Mouse (Mus musculus): Measurements from ENCODE around the gene Peli2. TPM values are rescaled to one million over a fixed set of nuclear protein-coding genes. Genes with fewer than 3 reads are reported as not detected.

Gene Peli2
- polyA plus RNA-seq, 1 experiment from 2014 or later, result 15.8 TPM

- ATAC-seq (ENCODE audit: low read depth), result no peak
- WGBS, result 41% methylated on average over 4 of the region's 4 CpGs
- H3K9ac ChIP-seq (ENCODE audit: low read length), result no peak overlapping the region; the same call in 1 of the 2 replicates
- H3K36me3 ChIP-seq (ENCODE audit: control insufficient read depth, insufficient read depth, low read length), result no peaks in the 10 kb centered on the region
- no peak overlapping the region for H3K4me3 ChIP-seq (ENCODE audit: low read length)
- H3K4me2 ChIP-seq (ENCODE audit: low read depth, low read length), result peak overlapping the region; percentile 10; the same call in 1 of the 2 replicates
- no peaks in the 10 kb centered on the region for H3K27me3 ChIP-seq (ENCODE audit: control insufficient read depth, insufficient read depth, low read depth, low read length)
- peaks cover 48% of the 10 kb centered on the region for H3K4me1 ChIP-seq (replicated peaks; ENCODE audit: control insufficient read depth, insufficient read depth, low read length)
- no peaks in the 10 kb centered on the region for H3K9me3 ChIP-seq (ENCODE audit: control insufficient read depth, low read length)
- H3K27ac ChIP-seq (ENCODE audit: low read length), result peak overlapping the region; percentile 69
Observed at GRCm38 (mm10) chr14:48199506-48199905, 78.9 kb downstream of the Peli2 start.

DNA sequence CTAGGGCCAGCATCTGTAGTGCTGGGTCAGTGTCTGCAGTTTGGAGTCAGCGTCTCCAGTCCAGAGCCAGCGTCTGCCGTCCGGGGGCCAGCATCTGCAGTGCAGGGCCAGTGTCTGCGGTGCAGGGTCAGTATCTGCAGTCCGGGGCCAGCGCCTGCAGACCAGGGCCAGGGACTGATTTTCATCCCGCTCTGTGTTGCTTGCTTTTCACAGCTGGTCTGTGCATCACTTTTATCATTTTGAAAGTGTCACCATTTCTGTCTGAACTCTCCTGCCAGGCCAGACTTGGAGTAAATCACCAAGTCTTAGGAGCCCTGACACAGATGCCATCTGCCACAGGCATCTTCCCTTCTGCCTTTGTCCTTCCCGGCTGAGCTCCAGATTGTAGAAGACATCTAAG is 79.7 kb downstream of the Peli2 start:
- WGBS, result 76% methylated on average over 9 of the region's 9 CpGs
- Histone ChIP-seq H3K9me3 (ENCODE audit: control insufficient read depth, low read length) (no peaks in the 10 kb centered on the region), H3K4me1 (replicated peaks; ENCODE audit: control insufficient read depth, insufficient read depth, low read length) (peaks cover 54% of the 10 kb centered on the region), H3K36me3 (ENCODE audit: control insufficient read depth, insufficient read depth, low read length) (no peaks in the 10 kb centered on the region), H3K4me2 (ENCODE audit: low read depth, low read length) (no peak overlapping the region), H3K27ac (ENCODE audit: low read length) (peak overlapping the region; percentile 69), H3K9ac (ENCODE audit: low read length) (peak overlapping the region; percentile 12; the same call in 1 of the 2 replicates), H3K4me3 (ENCODE audit: low read length) (no peak overlapping the region), H3K27me3 (ENCODE audit: control insufficient read depth, insufficient read depth, low read depth, low read length) (no peaks in the 10 kb centered on the region)
- ATAC-seq (ENCODE audit: low read depth), result no peak

DNA sequence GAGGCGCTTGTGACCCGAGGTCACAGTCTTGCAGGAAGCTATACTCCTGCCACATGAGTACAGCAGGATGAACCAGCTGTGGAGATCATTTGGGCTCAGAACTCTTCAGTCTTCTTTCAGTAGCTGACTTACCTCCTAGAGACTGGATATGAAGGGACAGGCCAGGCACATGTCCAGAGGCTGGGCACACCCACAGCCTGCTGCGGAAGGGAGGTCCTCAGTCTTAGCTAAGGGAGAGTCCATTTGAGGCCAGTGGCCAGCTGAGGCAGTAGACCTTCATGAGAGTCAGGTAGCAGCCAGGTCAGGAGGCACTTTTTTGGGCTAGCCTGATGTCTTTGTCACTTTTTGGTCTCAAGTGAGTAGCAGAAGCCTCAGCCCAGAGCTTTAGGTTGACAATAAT is 80.2 kb downstream of the Peli2 start:
- Histone ChIP-seq H3K27me3 (ENCODE audit: control insufficient read depth, insufficient read depth, low read depth, low read length) (no peaks in the 10 kb centered on the region), H3K4me2 (ENCODE audit: low read depth, low read length) (no peak overlapping the region), H3K9ac (ENCODE audit: low read length) (no peak overlapping the region), H3K27ac (ENCODE audit: low read length) (no peak overlapping the region), H3K36me3 (ENCODE audit: control insufficient read depth, insufficient read depth, low read length) (no peaks in the 10 kb centered on the region), H3K9me3 (ENCODE audit: control insufficient read depth, low read length) (no peaks in the 10 kb centered on the region), H3K4me1 (replicated peaks; ENCODE audit: control insufficient read depth, insufficient read depth, low read length) (peaks cover 54% of the 10 kb centered on the region), H3K4me3 (ENCODE audit: low read length) (no peak overlapping the region)
- WGBS, result 63% methylated on average over 3 of the region's 3 CpGs
- ATAC-seq (ENCODE audit: low read depth), result no peak

DNA sequence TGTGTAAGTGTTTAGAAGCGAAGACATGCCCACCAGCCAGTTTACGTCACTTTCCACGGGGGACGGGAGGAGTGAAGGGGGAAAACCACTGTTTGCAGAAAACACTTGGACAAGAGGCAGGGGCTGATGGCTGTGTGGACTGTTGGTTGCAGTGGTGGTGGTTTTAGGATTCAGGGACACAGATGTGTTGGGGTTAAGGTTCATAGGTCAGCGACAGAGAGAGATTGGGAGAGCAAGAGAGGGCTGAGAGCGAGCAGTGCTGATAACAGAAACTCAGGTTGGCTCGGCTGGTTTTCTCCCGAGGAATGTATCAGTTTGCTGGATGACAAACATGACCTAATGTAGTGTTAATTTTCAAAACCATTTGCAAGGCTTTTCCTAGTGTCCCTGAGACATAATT is 80.8 kb downstream of the Peli2 start:
- H3K4me2 ChIP-seq (ENCODE audit: low read depth, low read length), result no peak overlapping the region
- H3K4me1 ChIP-seq (replicated peaks; ENCODE audit: control insufficient read depth, insufficient read depth, low read length), result peaks cover 58% of the 10 kb centered on the region
- H3K9me3 ChIP-seq (ENCODE audit: control insufficient read depth, low read length), result no peaks in the 10 kb centered on the region
- no peak overlapping the region for H3K27ac ChIP-seq (ENCODE audit: low read length)
- H3K27me3 ChIP-seq (ENCODE audit: control insufficient read depth, insufficient read depth, low read depth, low read length), result no peaks in the 10 kb centered on the region
- H3K4me3 ChIP-seq (ENCODE audit: low read length), result no peak overlapping the region
- no peak overlapping the region for H3K9ac ChIP-seq (ENCODE audit: low read length)
- no peaks in the 10 kb centered on the region for H3K36me3 ChIP-seq (ENCODE audit: control insufficient read depth, insufficient read depth, low read length)
- 51% methylated on average over 8 of the region's 8 CpGs for WGBS
- ATAC-seq (ENCODE audit: low read depth), result no peak

DNA sequence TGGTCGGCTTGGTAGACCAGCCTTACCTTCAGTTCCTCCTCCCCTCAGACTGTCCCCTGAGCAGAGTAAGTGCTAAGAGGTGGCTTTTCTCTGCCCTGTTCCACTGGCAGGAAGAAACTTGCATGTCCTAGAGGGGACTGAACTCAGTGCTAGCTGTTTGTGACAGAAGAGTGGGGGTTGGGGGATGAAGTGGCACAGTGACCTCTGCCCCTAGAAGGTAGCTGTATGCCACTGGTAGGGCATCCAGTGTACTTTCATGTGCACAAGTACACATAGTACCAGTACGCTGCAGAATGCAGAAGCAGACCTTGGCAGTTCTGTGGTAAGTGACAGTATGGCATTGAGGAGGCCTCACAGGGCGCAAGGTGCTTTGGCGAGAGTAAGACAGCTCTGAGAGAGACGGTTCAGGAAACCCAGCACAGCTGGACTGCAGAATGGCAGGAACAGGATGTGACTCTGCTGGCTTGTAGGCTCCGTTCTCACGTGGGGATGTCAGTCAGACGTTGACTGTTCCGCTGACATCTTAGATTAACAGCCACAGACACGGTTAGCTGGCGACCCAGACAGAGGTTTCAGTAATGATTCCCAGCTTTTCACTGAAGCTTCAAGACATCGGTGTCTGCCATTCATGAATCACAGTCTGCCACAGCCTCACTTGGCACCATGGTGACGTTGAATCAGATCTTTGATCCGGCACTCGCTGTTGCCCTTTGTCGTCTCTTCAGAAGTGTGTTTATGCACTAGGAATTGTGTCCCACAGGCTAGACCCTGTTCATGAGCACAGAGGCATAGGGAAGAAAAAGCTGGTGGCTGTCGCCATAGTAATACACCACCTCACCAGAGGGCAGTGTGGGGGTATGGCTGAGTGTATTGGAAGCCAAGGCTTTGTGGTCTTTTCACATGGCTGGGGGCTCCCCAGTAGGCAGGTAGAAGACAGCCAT is 81.7 kb downstream of the Peli2 start:
- no peak for ATAC-seq (ENCODE audit: low read depth)
- no peak overlapping the region for H3K9ac ChIP-seq (ENCODE audit: low read length)
- H3K36me3 ChIP-seq (ENCODE audit: control insufficient read depth, insufficient read depth, low read length), result no peaks in the 10 kb centered on the region
- H3K27me3 ChIP-seq (ENCODE audit: control insufficient read depth, insufficient read depth, low read depth, low read length), result no peaks in the 10 kb centered on the region
- no peak overlapping the region for H3K27ac ChIP-seq (ENCODE audit: low read length)
- no peaks in the 10 kb centered on the region for H3K9me3 ChIP-seq (ENCODE audit: control insufficient read depth, low read length)
- WGBS, result 58% methylated on average over 17 of the region's 17 CpGs
- peaks cover 58% of the 10 kb centered on the region for H3K4me1 ChIP-seq (replicated peaks; ENCODE audit: control insufficient read depth, insufficient read depth, low read length)
- no peak overlapping the region for H3K4me3 ChIP-seq (ENCODE audit: low read length)
- H3K4me2 ChIP-seq (ENCODE audit: low read depth, low read length), result no peak overlapping the region

DNA sequence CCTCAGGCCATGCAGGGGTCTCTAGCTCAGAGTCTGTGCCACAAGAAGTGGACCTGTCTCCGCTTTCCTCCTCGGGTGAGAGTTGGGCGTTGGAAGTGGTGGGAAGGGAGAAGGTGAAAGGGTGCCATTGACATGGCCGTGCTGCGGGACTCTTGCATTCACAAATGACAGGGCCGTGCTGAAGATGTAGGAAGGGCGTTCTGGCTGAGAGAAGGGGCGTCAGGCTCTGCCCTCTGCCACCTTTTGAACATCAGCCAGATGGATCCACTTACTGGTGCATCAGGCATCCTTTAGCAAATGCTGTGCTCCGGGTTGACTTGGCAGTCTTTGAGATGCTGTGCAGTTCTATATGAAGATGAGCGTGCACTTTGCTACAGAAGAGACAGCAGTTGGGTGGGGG is 84.4 kb downstream of the Peli2 start:
- WGBS, result 59% methylated on average over 10 of the region's 10 CpGs

DNA sequence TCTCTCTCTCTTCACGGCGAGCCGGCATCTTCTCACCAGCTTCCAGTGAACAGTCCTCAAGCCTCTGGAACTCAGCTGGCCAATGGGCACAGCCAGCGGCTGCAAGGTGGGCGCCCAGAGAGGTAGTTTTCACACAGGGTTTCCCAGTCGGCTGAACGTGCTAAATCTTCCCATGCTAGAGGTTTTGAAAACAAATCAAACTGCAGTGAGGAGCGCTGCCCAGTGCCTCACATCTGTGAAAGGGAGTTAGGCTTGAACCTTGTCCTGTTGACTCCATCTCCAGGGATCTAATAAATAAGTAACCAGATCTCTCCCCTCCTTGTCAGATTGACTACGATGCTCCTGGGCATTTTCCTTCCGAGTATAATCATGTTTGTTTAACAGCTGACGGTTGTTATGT is 85.0 kb downstream of the Peli2 start:
- Histone ChIP-seq H3K4me1 (replicated peaks; ENCODE audit: control insufficient read depth, insufficient read depth, low read length) (peaks cover 59% of the 10 kb centered on the region), H3K27ac (ENCODE audit: low read length) (no peak overlapping the region), H3K9me3 (ENCODE audit: control insufficient read depth, low read length) (no peaks in the 10 kb centered on the region), H3K9ac (ENCODE audit: low read length) (no peak overlapping the region), H3K4me3 (ENCODE audit: low read length) (no peak overlapping the region), H3K4me2 (ENCODE audit: low read depth, low read length) (no peak overlapping the region), H3K36me3 (ENCODE audit: control insufficient read depth, insufficient read depth, low read length) (no peaks in the 10 kb centered on the region), H3K27me3 (ENCODE audit: control insufficient read depth, insufficient read depth, low read depth, low read length) (no peaks in the 10 kb centered on the region)
- ATAC-seq (ENCODE audit: low read depth), result no peak
- WGBS, result 36% methylated on average over 11 of the region's 11 CpGs

More for the DNA sequence above, 84.4 kb downstream of the Peli2 start:
- peaks cover 60% of the 10 kb centered on the region for H3K4me1 ChIP-seq (replicated peaks; ENCODE audit: control insufficient read depth, insufficient read depth, low read length)
- H3K4me3 ChIP-seq (ENCODE audit: low read length), result no peak overlapping the region
- no peaks in the 10 kb centered on the region for H3K27me3 ChIP-seq (ENCODE audit: control insufficient read depth, insufficient read depth, low read depth, low read length)
- no peak overlapping the region for H3K27ac ChIP-seq (ENCODE audit: low read length)
- ATAC-seq (ENCODE audit: low read depth), result no peak
- no peak overlapping the region for H3K4me2 ChIP-seq (ENCODE audit: low read depth, low read length)
- no peaks in the 10 kb centered on the region for H3K36me3 ChIP-seq (ENCODE audit: control insufficient read depth, insufficient read depth, low read length)
- H3K9me3 ChIP-seq (ENCODE audit: control insufficient read depth, low read length), result no peaks in the 10 kb centered on the region
- no peak overlapping the region for H3K9ac ChIP-seq (ENCODE audit: low read length)

GRCm38 (mm10) chr14:48207119-48207518 is 86.5 kb downstream of the Peli2 start:
- Histone ChIP-seq H3K4me1 (replicated peaks; ENCODE audit: control insufficient read depth, insufficient read depth, low read length) (peaks cover 49% of the 10 kb centered on the region), H3K4me3 (ENCODE audit: low read length) (no peak overlapping the region), H3K27me3 (ENCODE audit: control insufficient read depth, insufficient read depth, low read depth, low read length) (no peaks in the 10 kb centered on the region), H3K4me2 (ENCODE audit: low read depth, low read length) (peak overlapping the region; percentile 15), H3K9ac (ENCODE audit: low read length) (0 out of 2 replicates have a peak overlapping the region, but pooled peaks have one; percentile 11), H3K9me3 (ENCODE audit: control insufficient read depth, low read length) (no peaks in the 10 kb centered on the region), H3K36me3 (ENCODE audit: control insufficient read depth, insufficient read depth, low read length) (no peaks in the 10 kb centered on the region), H3K27ac (ENCODE audit: low read length) (peak overlapping the region; percentile 91)
- ATAC-seq (ENCODE audit: low read depth), result peak; percentile 88
- 26% methylated on average over 15 of the region's 15 CpGs for WGBS

- no peaks in the 10 kb centered on the region for H3K27me3 ChIP-seq (ENCODE audit: control insufficient read depth, insufficient read depth, low read depth, low read length)
- ATAC-seq (ENCODE audit: low read depth), result peak; percentile 37; the same call in 1 of the 2 replicates
- 58% methylated on average over 12 of the region's 12 CpGs for WGBS
Observed at GRCm38 (mm10) chr14:48207746-48208640, 87.4 kb downstream of the Peli2 start.

More at GRCm38 (mm10) chr14:48207746-48208640, 87.4 kb downstream of the Peli2 start:
- Histone ChIP-seq H3K9me3 (ENCODE audit: control insufficient read depth, low read length) (no peaks in the 10 kb centered on the region), H3K4me2 (ENCODE audit: low read depth, low read length) (peak overlapping the region; percentile 15), H3K27ac (ENCODE audit: low read length) (peak overlapping the region; percentile 91), H3K9ac (ENCODE audit: low read length) (no peak overlapping the region), H3K4me1 (replicated peaks; ENCODE audit: control insufficient read depth, insufficient read depth, low read length) (peaks cover 44% of the 10 kb centered on the region), H3K4me3 (ENCODE audit: low read length) (no peak overlapping the region), H3K36me3 (ENCODE audit: control insufficient read depth, insufficient read depth, low read length) (no peaks in the 10 kb centered on the region)
